Mouse (Mus musculus) frontal cortex, postnatal 25 days (tissue): ENCODE data around the gene Wnt2b.

ENCODE experiments used
- DNase-seq, 2 experiments: peaks; one replicate each; pipeline ENCODE4 v3.0.0; 2022; ENCODE audit warnings: low spot score in 2 of 2

Wnt2b gene

DNA sequence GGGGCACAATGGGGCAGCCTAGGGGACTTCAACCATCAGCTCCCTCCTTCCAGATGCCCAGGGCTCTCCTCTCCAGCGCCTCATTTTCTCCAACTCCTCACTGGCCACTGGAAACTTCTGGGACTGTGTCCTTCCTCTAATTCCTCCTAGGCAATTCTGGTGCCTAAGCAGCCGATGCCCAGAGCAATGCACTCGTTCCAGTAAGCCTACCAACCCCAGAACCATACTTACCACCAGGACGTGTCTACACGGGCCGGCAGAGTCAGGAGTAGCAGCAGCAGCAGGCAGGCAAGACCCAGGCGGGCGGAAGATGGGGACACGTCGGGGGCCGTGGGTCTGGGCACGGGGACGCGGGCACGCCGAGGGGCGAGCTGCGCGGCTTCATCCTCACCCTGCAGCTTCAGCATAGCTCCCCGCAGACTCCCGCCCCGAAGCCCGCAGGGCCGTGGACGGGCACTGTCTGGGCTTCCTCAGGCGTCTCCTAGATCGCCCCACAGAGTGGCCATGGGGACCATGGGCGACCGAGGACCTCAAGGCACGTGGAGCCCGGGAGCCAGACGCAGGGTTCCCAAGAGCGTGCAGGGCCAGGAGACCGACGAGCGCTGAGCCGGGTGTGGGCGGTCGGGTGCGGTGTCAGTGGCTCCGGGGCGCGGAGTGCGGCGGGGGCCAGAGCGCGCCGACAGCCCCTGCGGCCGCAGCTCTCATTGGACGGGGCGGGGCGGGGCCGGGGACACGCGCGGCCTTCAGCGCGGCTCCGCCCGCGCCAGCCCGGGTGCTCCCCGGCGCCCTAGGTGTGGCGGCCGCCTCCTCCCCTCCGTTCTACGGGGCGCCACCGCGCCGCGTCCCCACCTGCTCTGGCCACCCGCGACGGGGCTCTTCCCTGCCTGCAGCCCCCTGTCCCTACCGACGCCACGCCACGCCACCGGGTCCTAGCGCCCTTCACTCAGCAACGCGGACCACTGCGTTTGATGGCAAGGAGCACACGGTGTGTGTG lies at the start of gene Wnt2b:
Gene Wnt2b, minus strand, starts transcription at position 856 of the 994 bp plus-strand sequence.
- DNase-seq: no peak

DNA sequence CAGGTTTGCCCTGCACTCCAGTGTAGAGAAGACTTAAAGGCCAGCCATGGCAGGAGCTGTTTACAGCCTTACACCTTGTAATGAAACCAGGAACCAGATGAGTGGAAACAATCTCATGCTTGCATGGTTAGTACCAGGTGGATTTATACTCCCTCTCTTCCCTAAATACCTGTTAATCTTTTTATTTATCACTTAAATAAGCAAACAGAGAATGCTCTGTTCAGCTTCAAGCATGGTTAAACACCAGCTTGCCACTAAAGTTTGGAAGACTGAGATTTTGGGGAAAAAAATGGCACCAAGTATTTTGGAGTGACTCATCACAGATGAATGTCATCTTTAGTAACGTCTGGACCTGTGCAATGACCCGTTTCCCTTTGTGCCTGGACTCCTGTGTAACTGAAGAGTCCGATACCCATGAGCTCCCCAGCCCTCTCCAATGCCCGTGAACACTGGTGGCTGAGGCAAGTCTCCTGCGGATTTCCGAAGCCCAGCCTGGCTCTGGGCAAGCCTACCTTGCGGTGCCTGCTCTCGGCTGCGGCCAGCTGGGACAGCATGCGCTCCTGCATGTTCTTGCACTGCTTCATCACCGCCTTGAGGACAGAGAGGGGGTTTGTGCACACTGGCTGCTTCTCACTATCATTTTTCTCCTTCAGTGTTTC lies 49.1 kb upstream of the Wnt2b start:
- no peak for DNase-seq

DNA sequence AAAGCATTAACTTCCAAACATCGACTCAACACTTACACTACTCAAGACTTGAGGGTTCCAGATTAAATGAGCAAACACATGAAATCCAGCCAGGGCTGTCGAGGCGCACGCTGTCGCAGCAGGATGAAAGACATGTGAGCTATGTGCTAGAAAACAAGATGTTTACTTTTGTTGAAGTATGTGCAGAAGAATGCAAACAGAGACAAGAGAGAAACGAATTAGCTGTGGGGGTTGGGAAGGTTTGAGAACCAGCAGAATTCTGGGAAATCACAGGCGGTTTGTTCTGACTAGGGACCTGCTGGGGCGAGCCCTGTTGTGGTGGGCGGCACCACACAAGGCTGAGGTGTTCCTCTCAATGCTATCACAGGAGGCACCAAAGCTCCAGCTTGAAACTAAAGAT lies 46.3 kb upstream of the Wnt2b start:
- DNase-seq: no peak

DNA sequence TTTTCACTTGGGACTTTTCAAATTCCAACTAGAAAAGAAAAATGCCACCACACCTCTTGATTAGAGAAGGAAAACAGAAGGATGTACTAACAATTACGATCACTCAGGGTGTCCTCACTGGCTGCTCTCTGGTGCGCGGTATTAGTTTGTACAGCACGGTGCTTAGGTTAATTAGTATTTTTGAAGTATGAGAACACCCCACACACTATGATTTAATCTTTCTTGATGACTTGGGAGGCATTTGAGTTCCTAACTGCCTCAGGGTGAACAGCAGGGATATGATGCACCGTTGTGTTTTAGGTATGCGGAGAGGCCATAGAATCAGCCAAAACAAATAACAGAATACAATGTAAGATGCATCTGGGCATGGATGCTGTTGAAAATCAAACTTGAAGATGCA lies 44.4 kb upstream of the Wnt2b start:
- DNase-seq: no peak

DNA sequence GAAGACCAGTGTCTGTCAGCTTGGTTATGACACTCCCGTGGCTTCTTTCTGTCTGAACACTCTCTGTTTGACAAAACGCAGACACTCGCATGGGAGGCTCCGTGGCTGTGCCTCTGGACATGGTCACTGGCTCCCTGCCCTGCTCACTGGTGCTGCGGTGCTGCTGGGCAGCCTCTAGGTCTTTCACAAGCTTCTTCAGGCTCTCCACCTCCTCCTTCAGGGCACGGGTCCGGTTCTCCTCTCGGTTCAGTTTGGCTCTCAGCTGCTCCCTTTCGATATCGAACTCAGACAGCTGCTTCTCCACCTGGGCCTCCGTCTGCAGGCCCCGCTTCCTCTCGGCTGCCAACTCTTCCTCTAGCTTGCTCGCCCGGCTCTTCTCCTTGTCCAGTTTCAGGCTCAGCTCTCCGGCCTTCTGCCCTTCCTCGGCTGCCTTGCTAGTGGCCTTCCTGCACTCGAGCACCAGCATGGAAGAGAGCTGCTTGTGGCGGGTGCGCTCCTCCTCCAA lies 43.9 kb upstream of the Wnt2b start:
- DNase-seq: no peak

DNA sequence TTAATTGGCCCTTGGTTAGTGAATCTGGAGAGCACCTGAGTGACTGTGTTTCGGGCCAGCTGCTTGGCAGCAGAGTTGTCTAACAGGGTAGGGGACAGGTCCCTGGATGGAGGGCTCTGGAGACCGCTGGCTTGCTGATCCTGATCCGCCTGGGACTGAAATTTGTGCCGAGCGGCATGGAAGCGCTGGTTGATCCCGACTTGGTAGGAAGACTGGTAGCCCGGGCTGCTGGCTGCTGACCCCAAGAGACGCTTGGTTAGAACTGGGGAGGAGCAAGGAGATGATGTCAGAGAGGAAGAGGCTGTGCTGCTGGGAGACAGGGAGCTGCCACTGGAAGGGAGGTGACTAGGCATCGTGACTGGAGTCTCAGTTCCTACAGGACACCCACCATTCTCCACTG lies 43.3 kb upstream of the Wnt2b start:
- no peak for DNase-seq

DNA sequence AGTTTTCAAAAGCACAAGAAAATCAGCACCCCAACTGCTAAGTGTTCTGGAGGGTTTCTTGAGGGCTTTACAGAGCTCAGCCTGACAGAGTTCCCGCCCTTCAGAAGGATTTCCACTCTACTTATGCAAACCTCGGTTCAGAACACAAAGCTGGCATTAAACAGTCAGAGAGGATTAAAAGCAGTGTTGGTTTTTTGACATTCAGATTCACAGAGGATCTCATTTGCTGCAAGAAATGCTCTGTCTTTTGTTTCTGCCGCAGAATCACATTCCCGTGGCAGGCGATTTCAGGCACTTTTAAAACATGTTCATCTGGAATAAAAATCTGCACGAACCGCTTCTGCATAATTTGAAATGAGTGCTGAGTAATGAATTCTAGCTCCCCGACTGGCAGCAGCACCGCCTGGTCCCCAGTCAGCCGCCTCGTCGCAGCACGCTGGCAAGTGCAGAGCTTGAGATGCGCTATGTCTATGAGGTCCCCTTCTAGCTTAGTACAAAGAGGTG lies 42.3 kb upstream of the Wnt2b start:
- peak in 1 of 2 experiments; percentile 42 for DNase-seq

DNA sequence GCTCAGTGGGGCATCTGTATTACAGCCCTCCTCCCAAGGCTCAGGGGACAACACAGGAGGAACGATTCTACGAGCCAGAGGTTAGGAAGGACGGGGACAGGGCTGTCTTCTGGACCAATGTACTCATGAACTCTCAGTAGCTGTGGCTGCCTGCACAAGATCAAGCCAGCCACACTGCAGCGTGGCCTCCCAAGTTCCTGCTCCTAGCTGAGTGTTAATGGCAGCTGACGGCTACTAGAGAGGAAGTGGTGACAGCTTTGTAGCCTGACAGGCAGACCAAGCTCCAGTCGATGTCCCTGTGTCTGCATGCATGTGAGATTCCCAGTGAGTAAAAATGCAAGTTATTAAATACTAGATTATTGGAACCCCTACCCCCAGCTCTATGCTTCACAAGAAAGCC lies 39.7 kb upstream of the Wnt2b start:
- DNase-seq: no peak

DNA sequence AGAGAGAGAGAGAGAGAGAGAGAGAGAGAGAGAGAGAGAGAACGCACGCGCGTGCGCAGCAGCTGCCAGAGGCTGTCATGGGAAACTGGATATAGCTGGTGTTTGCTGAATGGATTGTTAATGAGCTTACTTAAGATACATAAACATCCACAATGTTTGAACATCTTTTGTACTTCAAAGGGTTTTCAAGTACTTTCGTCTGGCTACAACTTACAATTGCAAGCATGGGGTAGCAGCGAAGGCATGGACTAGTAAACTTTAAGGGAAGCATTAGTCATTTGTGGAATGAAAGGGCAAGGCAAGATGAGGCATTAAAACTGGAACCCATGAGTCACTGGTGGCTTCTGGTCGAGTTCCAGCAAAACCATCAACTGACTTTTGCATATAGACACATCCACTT lies 38.8 kb upstream of the Wnt2b start:
- no peak for DNase-seq

DNA sequence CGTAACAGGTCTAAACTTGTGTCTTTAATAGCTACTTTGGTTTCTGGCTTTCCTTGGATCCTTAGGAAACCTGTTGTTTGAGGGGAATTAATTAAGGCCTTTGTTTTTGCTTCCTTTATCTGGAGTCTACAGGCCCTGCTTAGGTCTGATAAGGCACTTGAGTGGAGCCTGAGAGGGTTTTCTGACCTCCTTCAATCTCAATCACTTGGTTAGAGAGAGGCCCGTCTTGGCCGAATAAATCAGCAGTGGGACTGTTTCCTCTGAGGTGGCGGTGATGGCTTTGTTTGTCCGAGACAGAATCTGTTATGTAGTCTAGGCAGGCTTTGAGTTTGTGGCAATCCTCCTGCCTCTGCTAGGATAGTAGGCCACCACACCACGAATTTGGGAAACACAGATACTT lies 35.8 kb upstream of the Wnt2b start:
- DNase-seq: no peak

DNA sequence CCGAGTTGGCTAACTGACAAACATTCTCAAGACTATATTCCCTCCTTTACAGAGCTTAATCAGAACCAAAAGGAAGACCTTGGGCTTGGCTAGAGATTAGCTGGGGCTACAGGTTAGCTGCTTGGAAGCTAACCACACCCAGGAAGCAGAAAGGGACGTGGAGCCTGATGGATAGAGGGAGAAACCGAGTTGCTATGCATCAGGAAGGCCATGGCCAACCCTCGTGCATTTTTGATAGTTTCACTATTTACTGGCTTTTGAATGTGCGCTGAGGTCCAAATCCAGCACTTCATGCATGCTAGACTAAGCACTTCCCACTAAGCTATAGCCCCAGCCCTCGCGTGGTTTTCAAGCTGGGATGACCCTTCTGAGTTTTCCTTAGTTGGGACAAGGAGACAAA lies 34.0 kb upstream of the Wnt2b start:
- no peak for DNase-seq

DNA sequence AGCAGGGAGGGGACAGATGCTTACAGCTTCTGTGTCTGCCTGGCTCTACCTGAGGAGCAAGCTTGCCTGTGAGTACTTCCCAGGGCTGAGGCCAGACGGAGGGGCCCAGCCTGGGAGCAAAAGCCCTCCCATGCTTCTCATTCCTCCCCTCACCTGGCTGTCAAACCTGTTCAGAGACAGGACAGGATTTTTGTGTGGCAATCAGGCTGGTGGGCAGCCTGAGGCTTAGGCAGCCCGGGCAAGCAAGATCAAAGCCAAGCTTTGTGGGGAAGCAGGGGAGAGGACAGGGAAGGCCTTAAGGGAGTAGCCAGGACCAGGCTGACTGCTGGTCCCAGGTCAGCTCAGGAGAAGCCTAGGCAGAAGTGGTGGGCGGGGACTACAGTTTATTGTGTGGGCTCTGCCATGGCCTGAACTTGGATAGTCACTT lies 32.7 kb upstream of the Wnt2b start:
- DNase-seq: no peak

DNA sequence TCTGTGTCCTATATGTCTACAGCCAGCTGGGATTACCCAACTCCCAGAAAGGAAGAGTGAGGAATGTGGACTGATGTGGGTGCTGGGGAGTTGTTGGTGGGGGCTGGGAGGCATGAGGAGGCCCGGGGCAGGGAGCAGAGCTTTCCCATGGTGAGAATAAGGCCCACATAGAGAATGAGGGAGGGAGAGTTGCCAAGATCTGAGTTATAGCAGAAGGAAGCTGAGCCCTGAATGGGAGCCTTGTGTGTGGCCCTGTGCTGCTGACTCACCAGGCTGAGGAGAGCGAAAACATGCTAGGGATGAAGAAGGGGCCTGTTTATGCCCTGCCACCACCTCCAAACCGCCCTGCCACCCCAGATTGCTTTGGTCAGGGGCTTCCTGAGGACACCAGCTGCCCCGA lies 32.1 kb upstream of the Wnt2b start:
- peak in 1 of 2 experiments; percentile 25 for DNase-seq

DNA sequence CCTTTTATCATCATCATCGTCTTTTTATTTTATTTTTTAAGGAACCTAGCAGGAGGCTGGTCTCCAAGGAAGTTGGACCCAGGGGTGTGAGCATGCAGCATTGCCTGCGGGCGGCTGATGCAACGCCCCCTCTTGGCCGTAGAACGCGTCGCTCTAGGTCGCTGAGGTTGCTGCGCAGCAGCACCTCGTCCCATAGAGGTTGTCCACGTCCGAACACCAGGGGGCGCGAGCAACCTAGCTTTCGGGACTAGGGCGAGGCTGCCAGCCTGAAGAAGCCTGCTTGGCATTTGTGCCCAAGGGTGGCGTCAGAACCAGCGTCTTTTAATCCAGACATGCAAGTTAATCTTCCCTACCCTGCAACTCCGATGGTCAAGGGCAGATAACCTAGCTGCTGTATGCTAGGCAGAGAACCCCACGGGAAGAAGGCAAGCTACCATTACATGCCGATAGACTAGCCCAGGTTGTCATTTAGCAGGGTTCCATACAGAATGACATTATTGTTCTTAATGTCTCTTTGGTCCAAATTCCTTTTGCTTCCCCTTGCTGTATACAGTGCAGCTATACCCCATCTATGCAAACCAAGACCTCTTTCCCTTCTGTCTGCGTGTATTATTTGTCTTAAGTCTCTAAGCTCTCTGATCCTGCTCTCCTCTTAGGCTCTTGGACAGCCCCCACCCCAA lies 31.1 kb upstream of the Wnt2b start:
- DNase-seq: peak; percentile 89 to 93

DNA sequence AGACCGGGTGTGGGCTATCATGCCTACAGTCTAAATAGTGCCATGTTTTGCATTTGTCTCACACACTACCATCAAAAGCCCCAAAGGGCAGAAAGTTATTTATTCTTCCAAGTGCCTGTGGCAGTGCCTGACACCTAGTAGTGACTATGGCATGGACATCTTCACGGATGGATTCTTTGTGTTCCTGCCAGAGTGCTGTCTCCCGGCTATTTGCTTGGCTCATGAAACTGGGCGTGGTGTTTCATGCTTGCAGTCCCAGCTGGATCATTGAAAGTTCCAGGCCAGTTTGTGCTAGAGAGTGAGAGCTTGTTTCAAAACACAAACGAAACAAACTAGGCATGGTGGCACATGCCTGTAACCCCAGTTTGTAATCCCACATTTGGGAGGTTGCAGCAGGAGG lies 30.0 kb upstream of the Wnt2b start:
- DNase-seq: no peak

DNA sequence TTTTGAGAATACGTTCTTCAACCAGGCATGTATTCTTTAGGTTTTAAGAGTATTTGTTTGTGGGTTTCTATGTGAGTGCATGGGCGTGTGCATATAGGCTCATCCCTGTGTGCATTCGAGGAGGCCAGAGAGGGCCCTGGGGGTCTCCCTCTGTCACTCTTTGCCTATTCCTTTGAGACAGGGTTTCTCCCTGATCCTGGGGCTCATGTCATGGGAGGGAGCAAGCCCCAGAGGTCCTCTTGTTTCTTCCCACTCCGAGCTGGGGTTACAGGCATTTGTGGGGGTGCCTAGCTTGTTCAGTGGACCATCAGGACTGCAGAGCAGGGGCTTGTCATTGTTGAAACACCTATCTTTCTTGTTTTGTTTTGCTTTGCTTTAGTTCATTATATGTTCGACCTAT lies 26.2 kb upstream of the Wnt2b start:
- DNase-seq: no peak

DNA sequence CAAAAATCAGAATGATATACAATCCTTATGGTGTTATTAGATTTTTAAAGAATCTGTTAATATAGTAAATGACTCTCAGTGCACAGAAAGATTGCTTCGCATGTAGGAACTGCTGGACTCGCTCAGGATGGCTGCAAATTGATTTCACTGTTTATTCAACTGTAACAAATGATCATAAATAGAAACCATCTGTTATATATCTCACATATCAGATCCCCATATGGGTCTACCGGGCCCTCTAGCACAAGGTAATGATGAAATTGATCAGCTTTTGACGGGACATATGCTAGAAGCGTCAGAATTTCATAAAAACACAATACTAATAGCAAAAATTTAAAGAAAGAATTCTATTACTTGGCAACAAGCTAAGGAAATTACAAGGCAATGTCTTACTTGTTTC lies 18.0 kb upstream of the Wnt2b start:
- DNase-seq: no peak

DNA sequence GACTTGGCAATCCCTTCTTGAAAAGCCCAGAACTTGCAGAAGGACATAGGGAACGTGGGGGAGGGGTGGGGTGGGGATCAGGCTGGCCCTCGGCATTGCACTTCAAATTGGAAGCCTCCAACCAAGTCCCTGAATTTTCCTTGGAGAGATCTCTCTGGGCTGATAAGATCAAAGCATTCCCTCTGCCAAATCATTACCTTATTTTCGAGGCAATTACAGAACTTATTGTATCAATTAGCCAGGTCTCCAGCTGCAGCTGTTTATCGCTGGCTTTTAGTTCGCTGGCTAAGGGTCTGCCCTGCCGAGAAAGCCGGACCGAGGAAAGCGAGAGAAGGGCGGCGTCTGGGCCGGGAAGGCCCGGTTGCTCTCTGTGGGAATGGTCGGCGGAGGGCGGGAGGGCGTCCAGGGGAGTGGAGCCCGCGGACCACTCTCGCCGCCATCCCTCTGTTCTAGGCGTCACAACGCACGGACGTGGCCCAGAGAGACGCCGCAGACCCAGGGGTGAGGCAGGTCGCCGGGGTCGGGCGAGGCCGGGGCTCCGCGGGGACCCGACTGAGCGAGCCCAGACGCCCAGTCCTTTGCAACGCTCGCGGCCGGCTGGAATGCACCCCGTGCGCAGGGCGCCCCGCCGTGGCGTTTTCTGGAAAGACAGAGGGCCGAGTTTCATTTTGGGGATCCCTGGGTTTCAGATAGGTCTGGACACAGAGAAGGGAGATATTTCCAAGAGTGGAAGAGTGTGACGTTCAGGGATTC lies 6.0 kb upstream of the Wnt2b start:
- peak; percentile 89 to 93 for DNase-seq

DNA sequence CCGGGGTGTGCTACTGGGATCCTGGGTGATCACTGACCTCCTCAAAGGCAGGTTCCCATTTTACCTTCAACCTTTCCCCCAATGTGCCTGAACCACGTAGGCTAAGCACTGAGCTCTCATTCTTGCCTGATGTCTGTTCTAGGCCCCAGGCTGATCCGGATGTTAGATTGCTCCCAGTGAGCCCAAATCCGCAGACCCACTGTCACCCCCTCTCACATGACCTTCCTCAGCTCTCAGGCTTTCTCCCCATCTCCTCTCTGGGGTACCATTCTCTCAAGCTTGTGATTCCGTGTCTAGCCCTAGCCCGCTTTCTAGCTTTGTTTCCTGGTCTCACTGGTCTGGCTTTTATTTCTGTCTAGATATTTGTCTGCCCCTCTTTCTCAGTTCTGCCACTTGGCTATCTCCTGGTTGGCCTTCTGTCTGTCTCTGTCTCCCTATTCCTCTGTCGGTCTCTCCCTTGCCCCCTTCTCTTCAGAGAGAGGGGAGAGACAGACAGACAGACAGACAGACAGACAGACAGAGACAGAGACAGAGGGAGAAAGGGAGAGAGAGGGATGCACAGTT lies 4.4 kb upstream of the Wnt2b start:
- DNase-seq: no peak

DNA sequence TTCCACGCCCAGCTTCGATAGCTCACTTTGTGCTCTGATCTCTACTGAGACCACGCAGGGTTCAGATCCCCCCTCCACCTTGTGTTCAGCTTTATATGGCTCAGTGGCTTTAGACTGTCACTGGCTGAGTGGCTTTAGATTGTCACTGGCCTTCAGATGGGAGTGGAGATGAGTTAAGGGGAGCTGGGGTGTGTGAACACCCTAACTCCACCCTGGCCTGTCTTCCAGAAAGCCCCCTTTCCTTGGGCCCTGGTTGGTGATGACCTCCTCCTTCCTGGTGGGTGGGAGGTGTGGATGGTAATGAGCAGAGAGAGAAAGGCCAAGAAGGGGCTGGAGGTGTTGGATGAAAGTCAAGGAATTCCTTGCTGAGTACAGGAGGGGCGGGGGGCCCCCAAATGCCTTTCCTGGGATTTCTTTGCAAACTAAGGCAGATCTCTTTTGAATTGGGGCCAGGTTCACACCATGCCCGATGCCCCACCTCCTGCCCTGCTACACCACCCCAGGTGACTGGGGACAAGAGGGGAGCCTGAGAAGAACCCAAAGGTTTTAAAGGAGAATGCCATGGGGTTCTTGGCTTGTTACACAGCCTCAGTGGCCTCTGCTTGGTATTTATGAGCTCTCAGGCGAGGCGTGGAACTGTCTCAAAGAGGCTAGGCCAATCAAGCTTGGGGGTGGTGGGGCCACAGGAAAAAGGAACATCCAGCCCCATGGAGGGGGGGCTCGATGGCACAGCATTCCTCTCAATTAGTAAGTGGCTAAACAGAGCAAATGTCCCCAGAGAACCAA lies 3.5 kb upstream of the Wnt2b start:
- DNase-seq: no peak
